Mouse (Mus musculus): ENCODE measurements around the gene AC140267.1.

DNA sequence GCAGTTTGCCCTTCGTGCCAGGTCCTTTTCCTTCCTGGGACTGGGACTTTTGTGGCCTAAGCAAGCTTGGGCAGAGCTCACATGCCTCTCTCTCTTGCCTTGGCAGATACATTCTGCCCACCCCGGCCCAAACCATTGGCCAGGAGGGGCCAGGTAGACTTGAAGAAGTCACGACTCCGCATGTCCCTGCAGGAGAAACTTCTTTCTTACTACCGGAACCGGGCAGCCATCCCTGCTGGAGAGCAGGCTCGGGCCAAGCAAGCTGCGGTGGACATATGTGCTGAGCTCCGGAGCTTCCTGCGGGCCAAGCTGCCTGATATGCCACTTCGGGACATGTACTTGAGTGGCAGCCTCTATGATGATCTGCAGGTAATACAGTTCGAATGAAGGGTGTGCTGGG, 12.5 kb downstream of the AC140267.1 start:
- TF ChIP-seq CTCF (IDR thresholded peaks at IDR 0.05; ENCODE audit: low read depth) (no peak), EP300 (IDR thresholded peaks at IDR 0.05; ENCODE audit: low read depth) (no peak)
